In the genomic region with DNA sequence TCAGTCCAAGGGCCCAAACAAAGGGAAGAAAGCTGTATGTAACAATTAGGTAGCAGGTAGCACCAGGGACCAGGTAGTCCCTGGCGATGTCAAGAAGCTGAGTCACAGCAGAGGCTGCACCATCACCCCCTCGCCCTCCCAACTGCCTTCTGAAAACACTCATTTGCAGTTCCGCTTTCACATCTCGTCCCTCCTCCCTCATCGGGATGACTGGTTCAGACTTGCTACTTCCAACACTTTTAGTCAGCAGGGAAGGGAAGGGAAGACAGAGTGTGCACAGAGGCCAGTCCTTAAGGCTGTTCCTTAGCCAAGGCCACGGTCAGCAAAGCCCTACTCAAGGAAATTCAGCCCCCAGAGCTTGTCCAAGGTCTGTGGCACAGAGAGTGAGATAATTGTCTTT, we compare ENCODE assay signal across 21 mouse cellular contexts. TPM values are rescaled to one million over a fixed set of nuclear protein-coding genes. Genes with fewer than 3 reads are reported as not detected.
DNase-seq lines count a peak whose midpoint lies in the region; ATAC-seq lines count a peak whose summit lies in the region.
"Had no signal": no experiment of that assay in that cellular context is flagged by ENCODE, and none has a peak within 500 bp of the region (broad histone marks: within the 10 kb centered on the region; RNA-seq: fewer than 3 reads in every experiment).

No protein-coding gene starts in this region.

- no peaks in the 10 kb centered on the region for H3K4me1 ChIP-seq in embryonic facial prominence, embryonic 11.5 days (ENCODE audit: control insufficient read depth, insufficient read depth, low read length)
- peaks cover 6% of the 10 kb centered on the region; the same call in 1 of the 2 replicates for H3K4me1 ChIP-seq in embryonic facial prominence, embryonic 10.5 days
- H3K4me1 ChIP-seq in midbrain, embryonic 11.5 days (ENCODE audit: control insufficient read depth, insufficient read depth, low read length) = no peaks in the 10 kb centered on the region
- H3K4me1 ChIP-seq in midbrain, embryonic 10.5 days = peaks cover 7% of the 10 kb centered on the region; the same call in 1 of the 2 replicates

- H3K4me2 ChIP-seq in embryonic facial prominence, embryonic 11.5 days (ENCODE audit: low read depth, low read length) = no peak overlapping the region
- H3K4me2 ChIP-seq in midbrain, embryonic 11.5 days = no peak overlapping the region
- H3K4me2 ChIP-seq: limb, embryonic 13.5 days; midbrain, embryonic 12.5 days had no signal

- no peaks in the 10 kb centered on the region for H3K27me3 ChIP-seq in embryonic facial prominence, embryonic 11.5 days (ENCODE audit: control insufficient read depth, insufficient read depth, low read length)
- H3K27me3 ChIP-seq in embryonic facial prominence, embryonic 10.5 days (replicated peaks; ENCODE audit: low read depth, poor library complexity, severe bottlenecking) = no peaks in the 10 kb centered on the region
- H3K27me3 ChIP-seq in midbrain, embryonic 11.5 days (ENCODE audit: control insufficient read depth, insufficient read depth, low read length) = no peaks in the 10 kb centered on the region
- no peaks in the 10 kb centered on the region for H3K27me3 ChIP-seq in midbrain, embryonic 10.5 days (ENCODE audit: low read depth, poor library complexity, severe bottlenecking)
- H3K27me3 ChIP-seq: limb, embryonic 13.5 days; midbrain, embryonic 12.5 days had no signal

- no peak for ATAC-seq in embryonic facial prominence, embryonic 11.5 days (replicated peaks; ENCODE audit: insufficient number of reproducible peaks, low FRiP score, low TSS enrichment, low read depth)
- no peak for ATAC-seq in midbrain, embryonic 11.5 days (ENCODE audit: low FRiP score)
- peak; percentile 96 for ATAC-seq in megakaryocyte, adult 5-6 weeks (ENCODE audit: poor library complexity, severe bottlenecking)
- ATAC-seq: forebrain, postnatal 0 days; hindbrain, embryonic 16.5 days had no signal

- peak; percentile 10 for DNase-seq in embryonic facial prominence, embryonic 11.5 days (ENCODE audit: low spot score)
- DNase-seq in embryonic facial prominence, embryonic 10.5 days (ENCODE audit: low spot score) = no peak
- peak; percentile 71 for DNase-seq in midbrain, embryonic 11.5 days (ENCODE audit: low spot score, missing footprints)
- no peak for DNase-seq in midbrain, embryonic 10.5 days (ENCODE audit: low spot score)
- DNase-seq in adipocyte (ENCODE audit: low spot score) = peak; percentile 53
- DNase-seq in cerebellum, postnatal 14 days = no peak
- DNase-seq in cerebellum, adult 9-10 months = no peak
- DNase-seq: forebrain, postnatal 0 days; gastrocnemius, postnatal 36 days; kidney, adult 2 months; kidney, postnatal 36 days; layer of hippocampus, postnatal 36 days; spleen, adult 18-20 months had no signal

- H3K4me3 ChIP-seq in embryonic facial prominence, embryonic 11.5 days (ENCODE audit: low read depth, low read length) = no peak overlapping the region
- H3K4me3 ChIP-seq in embryonic facial prominence, embryonic 10.5 days = no peak overlapping the region
- H3K4me3 ChIP-seq in midbrain, embryonic 11.5 days (ENCODE audit: low read depth, low read length) = no peak overlapping the region
- H3K4me3 ChIP-seq in midbrain, embryonic 10.5 days = no peak overlapping the region
- H3K4me3 ChIP-seq: limb, embryonic 13.5 days; midbrain, embryonic 12.5 days had no signal

- H3K9me3 ChIP-seq in embryonic facial prominence, embryonic 11.5 days (replicated peaks; ENCODE audit: control insufficient read depth, low read length) = no peaks in the 10 kb centered on the region
- H3K9me3 ChIP-seq in embryonic facial prominence, embryonic 10.5 days = no peaks in the 10 kb centered on the region
- no peaks in the 10 kb centered on the region for H3K9me3 ChIP-seq in midbrain, embryonic 11.5 days (ENCODE audit: control insufficient read depth, low read length)
- H3K9me3 ChIP-seq in midbrain, embryonic 10.5 days (replicated peaks) = no peaks in the 10 kb centered on the region
- H3K9me3 ChIP-seq: limb, embryonic 13.5 days; midbrain, embryonic 12.5 days had no signal

- no peaks in the 10 kb centered on the region for H3K36me3 ChIP-seq in embryonic facial prominence, embryonic 11.5 days (replicated peaks; ENCODE audit: control insufficient read depth, insufficient read depth, low read depth, low read length)
- peaks cover 25% of the 10 kb centered on the region for H3K36me3 ChIP-seq in embryonic facial prominence, embryonic 10.5 days (replicated peaks)
- no peaks in the 10 kb centered on the region; the same call in 1 of the 2 replicates for H3K36me3 ChIP-seq in midbrain, embryonic 11.5 days (ENCODE audit: control insufficient read depth, insufficient read depth, low read length)
- H3K36me3 ChIP-seq in midbrain, embryonic 10.5 days = peaks cover 14% of the 10 kb centered on the region; the same call in 1 of the 2 replicates
- H3K36me3 ChIP-seq: midbrain, embryonic 12.5 days had no signal

- 70% methylated on average over 6 of the region's 6 CpGs for WGBS in embryonic facial prominence, embryonic 11.5 days
- WGBS in embryonic facial prominence, embryonic 10.5 days = 77% methylated on average over 6 of the region's 6 CpGs
- WGBS in midbrain, embryonic 11.5 days = 75% methylated on average over 6 of the region's 6 CpGs
- WGBS in midbrain, embryonic 10.5 days = 84% methylated on average over 6 of the region's 6 CpGs

- no peak overlapping the region for H3K9ac ChIP-seq in embryonic facial prominence, embryonic 11.5 days (replicated peaks; ENCODE audit: low read length)
- H3K9ac ChIP-seq in midbrain, embryonic 11.5 days (ENCODE audit: low read length) = no peak overlapping the region
- H3K9ac ChIP-seq: forebrain, postnatal 0 days; limb, embryonic 13.5 days; midbrain, embryonic 12.5 days had no signal

- H3K27ac ChIP-seq in embryonic facial prominence, embryonic 11.5 days (replicated peaks; ENCODE audit: low read depth, low read length) = no peak overlapping the region
- no peak overlapping the region for H3K27ac ChIP-seq in embryonic facial prominence, embryonic 10.5 days (replicated peaks)
- no peak overlapping the region for H3K27ac ChIP-seq in midbrain, embryonic 11.5 days (ENCODE audit: low read depth, low read length)
- H3K27ac ChIP-seq in midbrain, embryonic 10.5 days (replicated peaks) = no peak overlapping the region
- H3K27ac ChIP-seq: limb, embryonic 13.5 days; midbrain, embryonic 12.5 days; stomach, postnatal 0 days had no signal

RNA-seq across cellular contexts. Expression of gene Gm17409, which starts 10.8 kb away (rescaled TPM):
- not detected in 2 replicates for polyA plus RNA-seq in embryonic facial prominence, embryonic 11.5 days (2014; fragmentation: Nextera tagmentation; extraction: Ambion mirVana)
- 0.16 TPM in 1 of 2 replicates, not detected in the other for polyA plus RNA-seq in embryonic facial prominence, embryonic 10.5 days (2016; fragmentation: Nextera tagmentation; extraction: Ambion mirVana)
- not detected in 2 replicates for polyA plus RNA-seq in midbrain, embryonic 11.5 days (2014; fragmentation: Nextera tagmentation; extraction: Ambion mirVana)
- polyA plus RNA-seq in midbrain, embryonic 10.5 days (2016; fragmentation: Nextera tagmentation; extraction: Ambion mirVana) = not detected in 2 replicates
- not detected in 2 replicates for total RNA-seq in megakaryocyte, adult 5-6 weeks (2015)
- total RNA-seq in megakaryocyte, adult 5-6 weeks (2017) = not detected in 2 replicates
- total RNA-seq: forebrain, postnatal 0 days; gastrocnemius, postnatal 36 days; layer of hippocampus, postnatal 36 days had no signal
- polyA plus RNA-seq: cortical plate, adult 2 months; forebrain, postnatal 0 days; heart, postnatal 0 days; hindbrain, embryonic 16.5 days; kidney, adult 2 months; limb, embryonic 13.5 days; midbrain, embryonic 12.5 days; stomach, postnatal 0 days; urinary bladder, adult 2 months had no signal

Comparison
In these comparisons a context has a peak if more than half of its experiments do, and no peak if none do; other contexts are left out.
1. DNase-seq: peak in embryonic facial prominence, embryonic 11.5 days (single experiment), midbrain, embryonic 11.5 days (single experiment) and adipocyte (single experiment); none in embryonic facial prominence, embryonic 10.5 days (single experiment), midbrain, embryonic 10.5 days (single experiment), cerebellum, postnatal 14 days (0 of 2) and cerebellum, adult 9-10 months (single experiment).